ENCODE assay signal across 10 mouse cellular contexts in the genomic region with DNA sequence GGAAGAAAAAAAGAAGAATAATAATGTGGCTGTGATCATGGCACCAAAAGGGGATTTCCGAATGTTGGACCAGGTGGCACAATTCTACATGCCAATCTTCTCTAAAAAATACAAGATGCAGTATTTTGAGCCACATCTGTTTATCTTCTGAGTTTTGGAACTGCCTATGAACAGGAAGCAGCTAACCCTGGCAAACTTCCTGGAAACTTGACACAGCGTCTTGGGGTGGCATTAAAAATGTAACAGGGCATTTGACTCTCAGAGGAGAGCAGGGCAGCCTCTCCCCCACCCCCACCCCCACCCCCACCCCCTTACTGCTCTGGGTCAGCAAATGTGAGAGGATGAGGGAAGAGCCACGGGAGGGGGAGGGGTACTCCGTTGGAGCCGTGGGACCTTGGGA. TPM values are rescaled to one million over a fixed set of nuclear protein-coding genes. Genes with fewer than 3 reads are reported as not detected.
A peak's percentile ranks its signal among the peaks of the same experiment; 100 is the strongest.
DNase-seq lines count a peak whose midpoint lies in the region; ATAC-seq and TF ChIP-seq lines count a peak whose summit lies in the region.
"Had no signal": no experiment of that assay in that cellular context is flagged by ENCODE, and none has a peak within 500 bp of the region (broad histone marks: within the 10 kb centered on the region; RNA-seq: fewer than 3 reads in every experiment).

No protein-coding gene starts in this region.

- no peak overlapping the region for H3K4me3 ChIP-seq in heart, embryonic 13.5 days
- H3K4me3 ChIP-seq in brown adipose tissue, adult 24 weeks (ENCODE audit: insufficient read depth, low read depth, low read length) = peak overlapping the region; percentile 17; the same call in 1 of the 2 replicates
- H3K4me3 ChIP-seq in lung, postnatal 0 days (ENCODE audit: low read depth, low read length) = peak overlapping the region; percentile 10; the same call in 1 of the 2 replicates

- no peak for TF ChIP-seq EP300 in lung, postnatal 0 days (IDR thresholded peaks at IDR 0.05)

- no peaks in the 10 kb centered on the region for H3K27me3 ChIP-seq in heart, embryonic 13.5 days (replicated peaks)
- H3K27me3 ChIP-seq in lung, postnatal 0 days (replicated peaks; ENCODE audit: insufficient read depth, low read length) = no peaks in the 10 kb centered on the region

- TF ChIP-seq CTCF in lung, postnatal 0 days (IDR thresholded peaks at IDR 0.05) = no peak

- no peaks in the 10 kb centered on the region for H3K36me3 ChIP-seq in heart, embryonic 13.5 days
- H3K36me3 ChIP-seq in lung, postnatal 0 days (ENCODE audit: insufficient read depth, low read length) = no peaks in the 10 kb centered on the region

- no peak overlapping the region for H3K27ac ChIP-seq in heart, embryonic 13.5 days (replicated peaks)
- 0 out of 2 replicates have a peak overlapping the region, but pooled peaks have one; percentile 6 for H3K27ac ChIP-seq in brown adipose tissue, adult 24 weeks (replicated peaks; ENCODE audit: low read depth, low read length)
- H3K27ac ChIP-seq in lung, postnatal 0 days (ENCODE audit: low read length) = peak overlapping the region; percentile 79

- H3K4me1 ChIP-seq in heart, embryonic 13.5 days = peaks cover 10% of the 10 kb centered on the region; the same call in 1 of the 2 replicates
- H3K4me1 ChIP-seq in brown adipose tissue, adult 24 weeks (ENCODE audit: control insufficient read depth, insufficient read depth, insufficient read length, low read length) = peaks cover 5% of the 10 kb centered on the region
- H3K4me1 ChIP-seq in lung, postnatal 0 days (ENCODE audit: insufficient read depth, low read depth, low read length) = peaks cover 5% of the 10 kb centered on the region; the same call in 1 of the 2 replicates

- 30% methylated on average over 5 of the region's 5 CpGs for WGBS in heart, embryonic 13.5 days
- WGBS in lung, postnatal 0 days = 5% methylated on average over 5 of the region's 5 CpGs

- intact Hi-C loops in heart, postnatal 14 days (cut with DNase I) = no loop called here

- DNase-seq in heart, postnatal 14 days = no peak
- peak; percentile 68 for DNase-seq in 416B (ENCODE audit: low read depth)
- peak; percentile 65 for DNase-seq in lung, postnatal 0 days (ENCODE audit: low spot score)
- no peak for DNase-seq in yolk sac, embryonic 10.5 days (ENCODE audit: low spot score)
- no peak for DNase-seq in cerebellum, adult 9-10 months
- DNase-seq: layer of hippocampus, postnatal 36 days; liver; midbrain, embryonic 14.5 days had no signal

- ATAC-seq in heart, embryonic 13.5 days (ENCODE audit: extremely low read depth, insufficient number of reproducible peaks, low FRiP score, low TSS enrichment) = no peak
- ATAC-seq in lung, postnatal 0 days = peak; percentile 66

- peak overlapping the region; percentile 40 for H3K4me2 ChIP-seq in heart, embryonic 13.5 days
- H3K4me2 ChIP-seq in lung, postnatal 0 days (replicated peaks; ENCODE audit: low read depth, low read length) = peak overlapping the region; percentile 48

- no peak overlapping the region for H3K9ac ChIP-seq in heart, embryonic 13.5 days
- H3K9ac ChIP-seq in lung, postnatal 0 days (replicated peaks; ENCODE audit: low read depth) = no peak overlapping the region

- H3K9me3 ChIP-seq in heart, embryonic 13.5 days = no peaks in the 10 kb centered on the region
- H3K9me3 ChIP-seq in lung, postnatal 0 days (ENCODE audit: low read length) = no peaks in the 10 kb centered on the region

RNA-seq across cellular contexts. Expression of a gene that starts 25.9 kb away (rescaled TPM):
- 9.0 and 9.9 TPM in 2 replicates for polyA plus RNA-seq in heart, embryonic 13.5 days (2015; fragmentation: Nextera tagmentation; extraction: Ambion mirVana)
- 10 to 100 TPM; 91.9 to 92.5 TPM for total RNA-seq in heart, postnatal 14 days (2021)
- 89.1 and 108 TPM in 2 replicates for polyA plus RNA-seq in brown adipose tissue, adult 24 weeks (2012; ENCODE audit: insufficient read depth, insufficient read length, missing spikeins)
- polyA plus RNA-seq in lung, postnatal 0 days (2015; fragmentation: Nextera tagmentation; extraction: Ambion mirVana) = 83.6 and 122 TPM in 2 replicates

RNA-seq across cellular contexts. Expression of a gene that starts 56.9 kb away (rescaled TPM):
- polyA plus RNA-seq in heart, embryonic 13.5 days (2015; fragmentation: Nextera tagmentation; extraction: Ambion mirVana) = 6.7 and 7.8 TPM in 2 replicates
- 10 to 100 TPM; 16.3 to 17.7 TPM for total RNA-seq in heart, postnatal 14 days (2021)
- polyA plus RNA-seq in brown adipose tissue, adult 24 weeks (2012; ENCODE audit: insufficient read depth, insufficient read length, missing spikeins) = 7.0 and 7.4 TPM in 2 replicates
- polyA plus RNA-seq in lung, postnatal 0 days (2015; fragmentation: Nextera tagmentation; extraction: Ambion mirVana) = 8.4 and 9.2 TPM in 2 replicates

Comparison
In these comparisons a context has a peak if more than half of its experiments do, and no peak if none do; other contexts are left out.
1. DNase-seq: peak in 416B (single experiment) and lung, postnatal 0 days (single experiment); none in heart, postnatal 14 days (0 of 2), yolk sac, embryonic 10.5 days (single experiment) and cerebellum, adult 9-10 months (single experiment).